Mouse (Mus musculus): ENCODE results near the gene Pea15a.

Gene Pea15a

GRCm38 (mm10) chr1:172179102-172179501, 27.5 kb downstream of the Pea15a start:
- no peak for DNase-seq (ENCODE audit: low read depth, low spot score)

GRCm38 (mm10) chr1:172177791-172178190, 28.8 kb downstream of the Pea15a start:
- no peak for DNase-seq (ENCODE audit: low read depth, low spot score)

GRCm38 (mm10) chr1:172173181-172173580, 33.4 kb downstream of the Pea15a start:
- no peak for DNase-seq (ENCODE audit: low read depth, low spot score)

GRCm38 (mm10) chr1:172172381-172172780, 34.2 kb downstream of the Pea15a start:
- DNase-seq (ENCODE audit: low read depth, low spot score): no peak

- DNase-seq (ENCODE audit: low read depth, low spot score): no peak
These were observed 36.8 kb downstream of the Pea15a start for GRCm38 (mm10) chr1:172169809-172170208.

GRCm38 (mm10) chr1:172167911-172168310, 38.7 kb downstream of the Pea15a start:
- DNase-seq (ENCODE audit: low read depth, low spot score): no peak

- DNase-seq (ENCODE audit: low read depth, low spot score): no peak
These were observed 43.6 kb downstream of the Pea15a start for GRCm38 (mm10) chr1:172162959-172163358.

- peak; percentile 51 for DNase-seq (ENCODE audit: low read depth, low spot score)
These were observed 44.6 kb downstream of the Pea15a start for GRCm38 (mm10) chr1:172162009-172162408.

- no peak for DNase-seq (ENCODE audit: low read depth, low spot score)
These were observed 46.1 kb downstream of the Pea15a start for GRCm38 (mm10) chr1:172160508-172160907.

GRCm38 (mm10) chr1:172159970-172160369, 46.6 kb downstream of the Pea15a start:
- DNase-seq (ENCODE audit: low read depth, low spot score): no peak

- DNase-seq (ENCODE audit: low read depth, low spot score): no peak
These were observed 51.1 kb downstream of the Pea15a start for GRCm38 (mm10) chr1:172155518-172155917.

- no peak for DNase-seq (ENCODE audit: low read depth, low spot score)
These were observed 52.1 kb downstream of the Pea15a start for GRCm38 (mm10) chr1:172154536-172154935.

GRCm38 (mm10) chr1:172148955-172149815, 57.4 kb downstream of the Pea15a start:
- no peak for DNase-seq (ENCODE audit: low read depth, low spot score)

- DNase-seq (ENCODE audit: low read depth, low spot score): peak; percentile 70
These were observed 58.2 kb downstream of the Pea15a start for GRCm38 (mm10) chr1:172148279-172148954.

- peak; percentile 96 for DNase-seq (ENCODE audit: low read depth, low spot score)
These were observed 58.7 kb downstream of the Pea15a start, which contains the start of gene Dcaf8 for GRCm38 (mm10) chr1:172147835-172148278. Gene Dcaf8, plus strand, starts transcription at chr1:172148084.

Measured in R1 (cell line).